Mouse (Mus musculus): Measurements from ENCODE around the gene Tpk1. TPM values are rescaled to one million over a fixed set of nuclear protein-coding genes. Genes with fewer than 3 reads are reported as not detected.
"Not testable (repeated sequence)": the region's sequence is repeated elsewhere in the genome, so short reads cannot be mapped to it uniquely, and the experiment has no call there.

Tpk1 gene
- polyA plus RNA-seq, 1 experiment from 2014 or later = 3.8 TPM

DNA sequence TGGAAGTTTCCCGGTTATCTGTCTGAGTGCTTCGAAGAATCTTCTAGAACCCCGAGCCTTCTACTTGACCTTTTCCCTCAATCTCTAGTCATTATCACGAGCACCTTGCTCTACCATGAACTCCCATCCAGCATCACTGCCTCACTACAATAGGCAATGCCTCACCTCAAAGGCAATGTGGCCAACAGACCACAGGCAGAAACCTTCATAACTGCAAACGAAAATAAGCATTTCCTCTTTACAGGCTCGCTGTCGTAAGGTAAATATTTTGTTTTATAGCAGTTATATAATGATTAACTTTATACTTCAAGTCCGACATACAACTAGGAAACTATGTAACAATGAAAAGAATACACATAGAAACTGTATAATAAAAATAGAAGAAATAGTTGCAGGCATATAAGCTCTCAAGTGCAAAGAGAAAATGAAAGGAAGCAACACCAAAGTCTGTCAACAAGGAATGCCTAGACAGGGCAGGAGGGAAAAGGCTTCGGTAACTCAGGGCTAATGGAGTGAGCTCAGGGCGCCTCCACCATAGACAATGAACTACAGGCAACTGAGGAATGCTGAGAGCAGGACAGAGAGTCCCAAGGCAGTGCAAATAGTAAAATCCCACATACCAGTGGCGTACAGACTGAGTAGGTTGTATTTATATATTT is 29.0 kb downstream of the Tpk1 start:
- Histone ChIP-seq H3K9me3 (replicated peaks) (no peaks in the 10 kb centered on the region), H3K4me3 (no peak overlapping the region)
- WGBS = 90% methylated on average over 11 of the region's 11 CpGs

DNA sequence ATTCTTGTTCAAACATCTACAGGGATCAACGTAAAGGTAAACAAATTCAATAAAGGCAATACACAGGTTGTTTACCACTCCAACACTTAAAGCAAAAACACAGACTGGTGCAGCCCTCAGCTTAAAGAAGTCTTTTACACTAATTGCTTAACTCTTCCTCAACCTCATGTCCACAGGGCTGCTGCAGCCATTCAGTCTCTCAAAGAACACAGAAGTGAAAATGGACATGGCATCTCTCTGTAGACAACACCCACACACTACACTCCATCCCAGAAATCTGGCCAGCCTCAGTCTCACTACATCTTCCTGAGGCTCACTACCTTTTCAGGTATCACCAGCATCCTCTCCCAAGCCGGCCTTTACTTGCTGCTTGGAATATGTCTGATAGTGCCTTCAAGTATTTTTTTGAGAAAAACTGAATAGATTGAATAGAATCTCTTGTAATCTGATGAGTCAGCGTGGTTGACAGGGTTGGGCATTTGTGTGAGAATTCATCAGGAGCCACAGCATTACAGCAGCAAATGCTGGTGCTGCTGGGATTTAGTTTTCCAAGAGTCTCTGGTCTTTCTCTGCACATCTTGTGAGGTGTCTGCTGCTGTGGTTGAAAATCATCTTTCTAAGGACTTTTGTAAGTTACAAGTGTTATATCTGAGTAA is 32.6 kb downstream of the Tpk1 start:
- H3K4me1 ChIP-seq = no peaks in the 10 kb centered on the region
- H3K27ac ChIP-seq = no peak overlapping the region
- no peak overlapping the region for H3K9ac ChIP-seq
- no peaks in the 10 kb centered on the region for H3K27me3 ChIP-seq
- WGBS = 91% methylated on average over 3 of the region's 3 CpGs
- no peak for ATAC-seq
- H3K4me3 ChIP-seq = no peak overlapping the region
- H3K4me2 ChIP-seq = no peak overlapping the region
- no peaks in the 10 kb centered on the region for H3K36me3 ChIP-seq (ENCODE audit: poor library complexity, severe bottlenecking)
- H3K9me3 ChIP-seq (replicated peaks) = no peaks in the 10 kb centered on the region

More for the DNA sequence above, 29.0 kb downstream of the Tpk1 start:
- H3K9ac ChIP-seq = no peak overlapping the region
- no peaks in the 10 kb centered on the region for H3K27me3 ChIP-seq
- no peaks in the 10 kb centered on the region for H3K36me3 ChIP-seq (ENCODE audit: poor library complexity, severe bottlenecking)
- ATAC-seq = no peak
- H3K4me1 ChIP-seq = no peaks in the 10 kb centered on the region
- H3K4me2 ChIP-seq = no peak overlapping the region
- H3K27ac ChIP-seq = no peak overlapping the region

DNA sequence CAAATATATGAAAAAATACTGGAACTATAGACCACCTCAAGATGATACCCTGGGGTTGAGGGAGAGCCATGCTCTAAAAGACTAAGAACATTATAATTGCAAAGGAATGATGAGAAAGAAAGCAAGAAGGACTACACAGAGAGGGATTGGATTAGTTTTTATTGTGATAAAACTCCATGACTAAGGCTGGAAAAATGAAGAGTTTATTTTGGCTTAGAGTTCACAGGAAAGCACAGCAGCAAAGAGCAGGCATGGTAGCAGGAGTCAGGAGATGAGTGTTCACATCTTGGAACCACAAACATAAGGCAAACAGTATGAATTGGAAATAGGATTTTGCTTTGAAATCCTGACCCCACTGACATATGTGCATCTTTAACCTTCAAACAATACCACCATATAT is 33.2 kb downstream of the Tpk1 start:
- ATAC-seq = no peak
- H3K36me3 ChIP-seq (ENCODE audit: poor library complexity, severe bottlenecking) = no peaks in the 10 kb centered on the region
- H3K27ac ChIP-seq = no peak overlapping the region
- no peak overlapping the region for H3K4me2 ChIP-seq
- no peaks in the 10 kb centered on the region for H3K27me3 ChIP-seq
- H3K9ac ChIP-seq = no peak overlapping the region
- H3K4me3 ChIP-seq = no peak overlapping the region
- no peaks in the 10 kb centered on the region for H3K4me1 ChIP-seq
- H3K9me3 ChIP-seq (replicated peaks) = no peaks in the 10 kb centered on the region

DNA sequence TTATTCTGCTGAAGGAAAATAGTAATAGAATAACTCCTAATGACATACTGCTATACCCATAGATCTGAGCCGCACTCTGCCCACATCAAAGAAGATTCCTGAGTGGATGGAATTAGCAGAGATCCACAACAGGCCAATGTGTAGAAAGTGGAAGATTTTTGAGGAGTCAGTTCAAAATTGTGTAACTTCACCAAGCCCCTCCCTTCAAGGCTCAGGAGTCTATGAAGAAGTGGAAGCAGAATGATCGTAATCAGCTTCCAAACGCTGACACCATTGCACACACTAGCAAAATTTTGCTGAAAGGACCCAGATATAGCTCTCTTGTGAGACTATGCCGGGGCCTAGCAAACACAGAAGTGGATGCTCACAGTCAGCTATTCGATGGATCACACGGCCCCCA is 42.6 kb downstream of the Tpk1 start:
- not testable (repeated sequence) for H3K4me2 ChIP-seq; H3K9ac ChIP-seq; H3K27ac ChIP-seq; H3K9me3 ChIP-seq (replicated peaks); H3K27me3 ChIP-seq; H3K4me3 ChIP-seq; ATAC-seq; H3K4me1 ChIP-seq; H3K36me3 ChIP-seq (ENCODE audit: poor library complexity, severe bottlenecking)
- WGBS = 96% methylated on average over 6 of the region's 6 CpGs

DNA sequence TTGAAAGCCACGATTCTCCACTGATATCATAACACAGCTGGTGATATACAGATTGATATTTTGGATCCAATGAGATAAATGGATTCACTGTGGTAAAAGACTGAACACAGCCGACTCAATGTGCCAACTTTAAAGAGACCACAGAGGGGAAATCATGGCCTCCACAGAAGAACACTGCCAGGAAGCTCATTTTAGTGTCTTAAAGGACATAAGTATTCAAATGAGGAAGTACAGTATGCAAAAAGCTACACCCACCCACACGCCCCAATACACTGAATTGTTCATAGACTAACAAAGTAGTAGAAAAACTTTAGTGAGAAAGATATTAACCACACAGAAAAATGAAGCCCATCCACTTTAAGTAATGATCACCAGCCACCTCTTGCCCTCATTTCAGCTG is 46.8 kb downstream of the Tpk1 start:
- Histone ChIP-seq H3K27me3 (no peaks in the 10 kb centered on the region), H3K9me3 (replicated peaks) (no peaks in the 10 kb centered on the region), H3K4me1 (no peaks in the 10 kb centered on the region), H3K27ac (no peak overlapping the region), H3K4me2 (no peak overlapping the region), H3K36me3 (ENCODE audit: poor library complexity, severe bottlenecking) (no peaks in the 10 kb centered on the region), H3K4me3 (no peak overlapping the region), H3K9ac (no peak overlapping the region)
- 79% methylated on average over 3 of the region's 3 CpGs for WGBS
- ATAC-seq = no peak

DNA sequence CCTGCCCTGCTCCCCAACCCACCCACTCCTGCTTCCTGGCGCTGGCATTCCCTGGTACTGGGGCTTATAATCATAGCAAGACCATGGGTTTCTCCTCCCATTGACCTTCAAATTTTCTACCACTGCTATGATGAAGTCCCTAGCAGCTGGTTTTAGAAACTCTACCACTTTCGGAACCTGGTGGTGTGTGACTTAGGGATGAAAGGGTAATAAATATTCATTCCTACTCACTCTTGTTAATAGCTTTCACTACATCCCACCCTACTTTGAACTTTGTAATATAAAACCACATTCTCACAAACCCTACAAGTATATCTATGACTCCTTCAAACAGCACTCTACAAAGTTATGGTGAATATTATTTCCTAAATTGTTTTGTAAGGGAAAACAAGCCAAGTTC is 54.3 kb downstream of the Tpk1 start:
- H3K4me1 ChIP-seq = no peaks in the 10 kb centered on the region
- no peak overlapping the region for H3K27ac ChIP-seq
- 90% methylated on average over 2 of the region's 2 CpGs for WGBS
- no peaks in the 10 kb centered on the region for H3K27me3 ChIP-seq
- H3K9ac ChIP-seq = no peak overlapping the region
- ATAC-seq = no peak
- H3K36me3 ChIP-seq (ENCODE audit: poor library complexity, severe bottlenecking) = no peaks in the 10 kb centered on the region
- no peak overlapping the region for H3K4me3 ChIP-seq
- no peak overlapping the region for H3K4me2 ChIP-seq
- H3K9me3 ChIP-seq (replicated peaks) = no peaks in the 10 kb centered on the region

DNA sequence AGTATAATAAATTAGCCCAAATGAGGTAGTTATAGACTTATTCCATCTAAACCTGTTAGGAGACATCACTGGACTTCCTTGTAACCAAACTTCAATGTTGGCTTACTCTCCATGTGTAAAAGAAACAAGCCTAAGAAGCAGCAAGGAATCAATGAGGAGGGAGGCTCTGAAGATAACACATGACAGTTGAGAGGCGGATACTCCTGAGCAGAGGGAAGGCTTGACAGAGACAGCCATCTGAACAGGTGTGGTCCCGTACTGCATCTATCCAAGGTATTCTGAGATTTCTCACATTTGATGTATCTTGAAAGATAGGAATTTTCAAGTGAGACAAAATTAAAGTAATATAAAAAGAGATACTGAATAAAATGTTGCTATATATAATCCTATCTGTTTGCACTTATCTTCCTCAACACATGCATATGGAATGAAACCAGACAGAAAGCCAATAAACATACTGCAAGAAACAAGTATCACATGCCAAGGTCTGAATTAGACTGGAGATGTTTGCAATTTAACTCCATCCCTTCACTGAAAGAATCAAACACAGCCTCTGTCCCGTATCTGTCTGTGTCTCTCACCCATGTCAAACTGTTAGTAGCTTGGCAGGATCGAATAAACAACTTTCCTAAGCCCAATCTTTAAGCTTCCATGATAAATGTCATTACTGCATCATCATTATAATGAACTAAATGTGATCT is 75.1 kb downstream of the Tpk1 start:
- Histone ChIP-seq H3K4me1 (no peaks in the 10 kb centered on the region), H3K27ac (no peak overlapping the region), H3K27me3 (no peaks in the 10 kb centered on the region), H3K9ac (no peak overlapping the region), H3K9me3 (replicated peaks) (no peaks in the 10 kb centered on the region), H3K36me3 (ENCODE audit: poor library complexity, severe bottlenecking) (no peaks in the 10 kb centered on the region), H3K4me3 (no peak overlapping the region), H3K4me2 (no peak overlapping the region)
- 84% methylated on average over 4 of the region's 4 CpGs for WGBS
- ATAC-seq = peak; percentile 51; the same call in 1 of the 2 replicates

DNA sequence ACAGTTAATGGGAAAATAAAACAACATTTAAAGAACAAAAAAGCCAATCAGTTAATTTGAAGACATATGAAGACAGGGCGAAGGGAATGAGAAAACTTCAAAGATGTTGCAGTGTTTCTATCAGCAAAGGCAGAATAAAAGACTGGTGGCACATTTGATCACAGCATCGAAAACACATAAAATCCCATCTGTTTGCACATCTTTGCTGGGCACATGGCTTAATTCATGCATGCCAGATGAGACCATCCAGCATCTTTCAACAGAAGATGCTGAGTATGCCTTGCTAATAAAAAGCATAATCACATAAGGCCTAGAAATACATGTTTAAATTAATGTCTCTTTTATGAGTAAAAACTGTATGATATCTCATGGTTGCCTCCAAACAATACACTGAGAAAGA is 80.8 kb downstream of the Tpk1 start:
- Histone ChIP-seq H3K9ac (no peak overlapping the region), H3K27ac (no peak overlapping the region), H3K4me3 (no peak overlapping the region), H3K27me3 (no peaks in the 10 kb centered on the region), H3K9me3 (replicated peaks) (no peaks in the 10 kb centered on the region), H3K4me2 (no peak overlapping the region), H3K36me3 (ENCODE audit: poor library complexity, severe bottlenecking) (no peaks in the 10 kb centered on the region), H3K4me1 (no peaks in the 10 kb centered on the region)
- 75% methylated on average over 2 of the region's 2 CpGs for WGBS
- peak; percentile 48; the same call in 1 of the 2 replicates for ATAC-seq

DNA sequence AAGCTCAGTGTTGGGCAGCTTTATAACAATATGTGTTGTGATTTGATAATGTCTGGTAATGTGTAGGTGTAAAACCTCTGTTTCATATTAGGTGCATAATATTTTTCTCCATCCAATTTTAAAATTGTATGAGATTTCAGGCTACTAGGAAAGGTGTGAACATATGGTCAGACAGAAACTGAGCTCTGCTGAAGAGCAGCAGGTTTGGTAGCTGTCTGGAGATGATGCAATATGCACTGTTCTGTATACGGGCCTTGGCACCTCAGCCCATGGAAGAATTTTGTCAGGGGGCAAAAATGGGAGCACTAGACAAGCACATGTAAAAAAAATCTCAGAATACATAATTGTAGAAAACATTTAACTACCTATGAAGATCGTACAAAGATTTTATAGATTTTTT is 84.3 kb downstream of the Tpk1 start:
- H3K9ac ChIP-seq = no peak overlapping the region
- H3K36me3 ChIP-seq (ENCODE audit: poor library complexity, severe bottlenecking) = no peaks in the 10 kb centered on the region
- H3K4me3 ChIP-seq = no peak overlapping the region
- no peaks in the 10 kb centered on the region for H3K9me3 ChIP-seq (replicated peaks)
- no peak overlapping the region for H3K4me2 ChIP-seq
- H3K4me1 ChIP-seq = no peaks in the 10 kb centered on the region
- no peak overlapping the region for H3K27ac ChIP-seq
- ATAC-seq = no peak
- WGBS = 91% methylated on average over 2 of the region's 2 CpGs
- H3K27me3 ChIP-seq = no peaks in the 10 kb centered on the region

DNA sequence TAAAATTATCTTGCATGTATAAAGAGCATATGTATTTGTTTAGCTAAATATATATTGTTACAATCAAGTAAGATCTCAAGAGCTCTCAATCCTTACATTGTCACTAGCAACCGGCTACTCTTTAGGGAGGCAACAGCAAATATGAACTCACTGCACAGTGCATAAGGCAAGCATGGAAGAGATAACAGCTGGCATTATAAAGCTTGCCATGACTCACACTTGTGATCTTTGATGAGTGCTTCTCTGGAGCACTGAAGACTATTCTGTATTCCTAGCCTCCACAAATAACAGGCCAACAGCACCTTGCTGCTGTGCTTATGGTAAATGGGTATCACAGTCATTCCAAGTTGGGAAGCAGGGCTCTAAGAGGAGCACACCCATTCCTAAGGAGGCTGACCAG is 98.2 kb downstream of the Tpk1 start:
- Histone ChIP-seq H3K4me1 (no peaks in the 10 kb centered on the region), H3K9ac (no peak overlapping the region), H3K9me3 (replicated peaks) (no peaks in the 10 kb centered on the region), H3K4me3 (no peak overlapping the region), H3K36me3 (ENCODE audit: poor library complexity, severe bottlenecking) (no peaks in the 10 kb centered on the region), H3K27ac (no peak overlapping the region), H3K4me2 (no peak overlapping the region), H3K27me3 (no peaks in the 10 kb centered on the region)
- no peak for ATAC-seq
- WGBS = 84% methylated on average over 1 of the region's 1 CpGs

DNA sequence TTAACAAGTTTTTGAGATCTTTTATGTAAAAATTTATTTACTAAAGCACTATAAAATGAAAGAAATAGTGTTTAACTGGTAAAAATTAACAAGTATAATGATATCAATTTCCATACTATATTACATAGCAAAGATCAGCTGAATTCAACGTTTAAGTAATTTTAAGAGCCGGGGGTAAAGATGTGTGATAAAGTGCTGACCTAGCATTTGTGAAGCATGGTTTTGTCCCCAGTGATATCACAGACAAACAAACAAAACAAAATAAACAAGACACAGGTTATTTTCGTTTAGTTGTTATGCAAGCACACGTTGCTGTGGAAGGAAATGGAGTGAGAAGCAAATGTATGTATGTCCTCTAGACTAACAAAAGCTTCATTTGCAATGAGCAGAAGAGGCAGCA is 103.6 kb downstream of the Tpk1 start:
- H3K9me3 ChIP-seq (replicated peaks) = no peaks in the 10 kb centered on the region
- no peak overlapping the region for H3K27ac ChIP-seq
- ATAC-seq = no peak
- H3K27me3 ChIP-seq = no peaks in the 10 kb centered on the region
- no peaks in the 10 kb centered on the region for H3K4me1 ChIP-seq
- no peaks in the 10 kb centered on the region for H3K36me3 ChIP-seq (ENCODE audit: poor library complexity, severe bottlenecking)
- no peak overlapping the region for H3K9ac ChIP-seq
- H3K4me3 ChIP-seq = no peak overlapping the region
- H3K4me2 ChIP-seq = no peak overlapping the region
- WGBS = 81% methylated on average over 4 of the region's 4 CpGs

DNA sequence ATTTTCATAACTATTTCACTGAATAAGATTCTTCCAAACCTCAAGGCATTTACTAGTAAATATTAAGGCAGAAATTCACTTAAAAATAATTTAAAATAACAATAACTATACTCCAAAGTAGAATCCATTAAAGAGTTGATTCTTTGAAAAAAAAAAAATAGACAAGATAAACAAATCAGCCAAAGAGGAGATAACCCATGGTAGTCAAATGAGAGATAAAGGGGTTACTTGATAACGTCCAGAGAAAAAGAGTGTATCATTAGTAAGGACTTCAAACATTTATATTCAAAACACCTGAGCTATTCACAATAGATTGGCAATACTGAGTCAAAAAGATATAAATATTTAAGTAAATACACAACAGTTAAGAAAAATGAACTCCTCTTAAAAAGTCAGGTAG is 114.7 kb downstream of the Tpk1 start:
- Histone ChIP-seq H3K27ac (no peak overlapping the region), H3K4me3 (no peak overlapping the region), H3K4me1 (no peaks in the 10 kb centered on the region), H3K4me2 (no peak overlapping the region), H3K9ac (no peak overlapping the region), H3K9me3 (replicated peaks) (no peaks in the 10 kb centered on the region), H3K27me3 (no peaks in the 10 kb centered on the region), H3K36me3 (ENCODE audit: poor library complexity, severe bottlenecking) (no peaks in the 10 kb centered on the region)
- no peak for ATAC-seq
- WGBS = 83% methylated on average over 1 of the region's 1 CpGs
